Mouse (Mus musculus): ENCODE results near the gene Tnfrsf8.
"Not testable (repeated sequence)": the region's sequence is repeated elsewhere in the genome, so short reads cannot be mapped to it uniquely, and the experiment has no call there.

Gene Tnfrsf8

GRCm38 (mm10) chr4:145314836-145315467 is at the start of gene Tnfrsf8:
Tnfrsf8 (minus strand) TSS chr4:145315164.
- no peak for DNase-seq (ENCODE audit: low spot score)

GRCm38 (mm10) chr4:145361635-145362034 is 46.7 kb upstream of the Tnfrsf8 start:
- not testable (repeated sequence) for DNase-seq (ENCODE audit: low spot score)

GRCm38 (mm10) chr4:145361065-145361464 is 46.1 kb upstream of the Tnfrsf8 start:
- DNase-seq (ENCODE audit: low spot score): no peak

GRCm38 (mm10) chr4:145360567-145360966 is 45.6 kb upstream of the Tnfrsf8 start:
- DNase-seq (ENCODE audit: low spot score): no peak

- no peak for DNase-seq (ENCODE audit: low spot score)
These were observed 41.3 kb upstream of the Tnfrsf8 start for GRCm38 (mm10) chr4:145356234-145356633.

GRCm38 (mm10) chr4:145353855-145354254 is 38.9 kb upstream of the Tnfrsf8 start:
- no peak for DNase-seq (ENCODE audit: low spot score)

GRCm38 (mm10) chr4:145344948-145345347 is 30.0 kb upstream of the Tnfrsf8 start:
- DNase-seq (ENCODE audit: low spot score): no peak

GRCm38 (mm10) chr4:145341879-145342809 is 27.2 kb upstream of the Tnfrsf8 start:
- no peak for DNase-seq (ENCODE audit: low spot score)

GRCm38 (mm10) chr4:145337906-145338858 is 23.2 kb upstream of the Tnfrsf8 start:
- DNase-seq (ENCODE audit: low spot score): no peak

GRCm38 (mm10) chr4:145336587-145336986 is 21.6 kb upstream of the Tnfrsf8 start:
- no peak for DNase-seq (ENCODE audit: low spot score)

- no peak for DNase-seq (ENCODE audit: low spot score)
These were observed 21.1 kb upstream of the Tnfrsf8 start for GRCm38 (mm10) chr4:145336019-145336418.

- no peak for DNase-seq (ENCODE audit: low spot score)
These were observed 8.7 kb upstream of the Tnfrsf8 start for GRCm38 (mm10) chr4:145323631-145324030.

GRCm38 (mm10) chr4:145322995-145323627 is 8.1 kb upstream of the Tnfrsf8 start:
- DNase-seq (ENCODE audit: low spot score): no peak

- DNase-seq (ENCODE audit: low spot score): no peak
These were observed 7.2 kb upstream of the Tnfrsf8 start for GRCm38 (mm10) chr4:145322211-145322610.

- DNase-seq (ENCODE audit: low spot score): no peak
These were observed 5.7 kb upstream of the Tnfrsf8 start for GRCm38 (mm10) chr4:145320624-145321023.

- peak; percentile 26 for DNase-seq (ENCODE audit: low spot score)
These were observed 4.6 kb upstream of the Tnfrsf8 start for GRCm38 (mm10) chr4:145319274-145320226.

- no peak for DNase-seq (ENCODE audit: low spot score)
These were observed 1.7 kb upstream of the Tnfrsf8 start for GRCm38 (mm10) chr4:145316708-145317107.

- no peak for DNase-seq (ENCODE audit: low spot score)
These were observed 998 bp downstream of the Tnfrsf8 start for GRCm38 (mm10) chr4:145313966-145314365.

- DNase-seq (ENCODE audit: low spot score): no peak
These were observed 1.7 kb downstream of the Tnfrsf8 start for GRCm38 (mm10) chr4:145313256-145313655.

GRCm38 (mm10) chr4:145312530-145312929 is 2.4 kb downstream of the Tnfrsf8 start:
- DNase-seq (ENCODE audit: low spot score): no peak

Data from left cerebral cortex, adult 11 months (tissue).